9 mouse cellular contexts compared by ENCODE assay signal in the genomic region with DNA sequence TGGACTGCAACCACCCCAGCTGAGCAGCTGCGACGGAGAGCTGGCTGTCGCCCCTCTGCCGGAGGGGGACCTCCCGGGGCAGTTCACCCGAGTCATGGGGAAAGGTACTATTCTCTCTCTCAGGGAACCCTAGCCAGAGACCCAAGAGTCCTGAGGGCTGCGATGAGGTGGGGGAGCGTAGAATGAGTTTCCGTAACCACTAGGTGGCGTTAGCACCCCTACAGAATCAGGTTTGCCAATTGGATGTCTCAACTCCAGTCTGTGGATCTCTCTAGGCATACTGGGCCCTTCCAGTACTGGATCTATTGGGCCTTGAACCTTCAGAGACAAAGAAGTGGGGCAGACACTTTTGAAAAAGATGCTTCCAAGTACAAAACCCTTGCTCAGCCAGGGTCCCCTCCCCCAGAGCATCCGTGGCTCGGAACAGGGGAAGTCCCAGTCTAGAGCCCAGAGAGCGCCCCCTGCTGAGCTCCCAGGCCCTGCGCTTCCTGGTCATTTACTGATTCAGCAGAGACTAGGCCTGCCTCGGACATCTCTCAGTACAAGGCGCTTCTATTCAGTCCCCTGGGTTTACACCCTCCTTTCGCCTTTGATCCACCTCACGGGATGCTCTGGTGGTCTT.
A peak's percentile ranks its signal among the peaks of the same experiment; 100 is the strongest.
DNase-seq lines count a peak whose midpoint lies in the region; ATAC-seq and TF ChIP-seq lines count a peak whose summit lies in the region.
"Had no signal": no experiment of that assay in that cellular context is flagged by ENCODE, and none has a peak within 500 bp of the region (broad histone marks: within the 10 kb centered on the region; RNA-seq: fewer than 3 reads in every experiment).

No protein-coding gene starts in this region.

- no peaks in the 10 kb centered on the region for H3K9me3 ChIP-seq in liver, embryonic 11.5 days (ENCODE audit: control insufficient read depth, low read length)
- no peaks in the 10 kb centered on the region for H3K9me3 ChIP-seq in forebrain, embryonic 14.5 days (replicated peaks; ENCODE audit: control insufficient read depth, low read length)
- H3K9me3 ChIP-seq: heart, embryonic 13.5 days had no signal

- WGBS in liver, adult 2 months, result 90% methylated on average over 18 of the region's 18 CpGs
- WGBS in liver, embryonic 11.5 days, result 56% methylated on average over 18 of the region's 18 CpGs
- WGBS in forebrain, embryonic 14.5 days, result 60% methylated on average over 18 of the region's 18 CpGs

- H3K36me3 ChIP-seq in liver, adult 2 months (ENCODE audit: control insufficient read depth, insufficient read depth, low read length), result no peaks in the 10 kb centered on the region
- no peaks in the 10 kb centered on the region for H3K36me3 ChIP-seq in liver, embryonic 11.5 days (ENCODE audit: control insufficient read depth, insufficient read depth, low read length)
- no peaks in the 10 kb centered on the region for H3K36me3 ChIP-seq in forebrain, embryonic 14.5 days (ENCODE audit: control insufficient read depth, insufficient read depth, low read length)

- no peak for ATAC-seq in liver, embryonic 11.5 days (replicated peaks; ENCODE audit: low FRiP score)
- no peak for ATAC-seq in inflammation-experienced regulatory T-cells, adult 6 months
- ATAC-seq in forebrain, embryonic 14.5 days, result no peak

- H3K4me3 ChIP-seq in liver, adult 2 months (ENCODE audit: insufficient read depth, low read depth, low read length), result no peak overlapping the region
- no peak overlapping the region for H3K4me3 ChIP-seq in liver, embryonic 11.5 days (ENCODE audit: low read depth, low read length)
- H3K4me3 ChIP-seq in forebrain, embryonic 14.5 days (ENCODE audit: low read depth, low read length), result no peak overlapping the region
- H3K4me3 ChIP-seq: heart, embryonic 13.5 days had no signal

- no peaks in the 10 kb centered on the region for H3K4me1 ChIP-seq in liver, adult 2 months (ENCODE audit: control insufficient read depth, insufficient read depth, low read length)
- H3K4me1 ChIP-seq in liver, embryonic 11.5 days (replicated peaks; ENCODE audit: control insufficient read depth, insufficient read depth, low read length), result no peaks in the 10 kb centered on the region
- H3K4me1 ChIP-seq in forebrain, embryonic 14.5 days (ENCODE audit: control insufficient read depth, insufficient read depth, low read length), result no peaks in the 10 kb centered on the region

- H3K4me2 ChIP-seq in liver, embryonic 11.5 days, result no peak overlapping the region
- no peak overlapping the region for H3K4me2 ChIP-seq in forebrain, embryonic 14.5 days (ENCODE audit: low read length)
- H3K4me2 ChIP-seq: heart, embryonic 13.5 days had no signal

- DNase-seq in cerebellum, postnatal 25 days, result peak; percentile 27 to 51
- no peak for DNase-seq in cerebellum, adult 11-12 months
- DNase-seq in liver, adult 2 months (ENCODE audit: extremely low read depth, low read depth, low spot score), result no peak
- DNase-seq in liver, embryonic 11.5 days (ENCODE audit: low spot score), result no peak
- DNase-seq in adrenal gland, postnatal 10 days, result peak; percentile 41
- DNase-seq in induced T-regulatory cell, adult 2 months (ENCODE audit: low read depth), result peak; percentile 11
- DNase-seq in forebrain, embryonic 14.5 days (ENCODE audit: low spot score), result no peak

- H3K79me2 ChIP-seq in liver, adult 2 months (ENCODE audit: control insufficient read depth, insufficient read depth, low read length), result no peaks in the 10 kb centered on the region

- H3K27me3 ChIP-seq in liver, adult 2 months (ENCODE audit: control insufficient read depth, insufficient read depth, low read length), result no peaks in the 10 kb centered on the region
- H3K27me3 ChIP-seq in liver, embryonic 11.5 days (replicated peaks; ENCODE audit: control insufficient read depth, insufficient read depth, low read length), result no peaks in the 10 kb centered on the region
- no peaks in the 10 kb centered on the region for H3K27me3 ChIP-seq in forebrain, embryonic 14.5 days (replicated peaks; ENCODE audit: control insufficient read depth, insufficient read depth, low read length)
- H3K27me3 ChIP-seq: heart, embryonic 13.5 days had no signal

- H3K9ac ChIP-seq in liver, adult 2 months (ENCODE audit: low read depth, low read length), result no peak overlapping the region
- no peak overlapping the region for H3K9ac ChIP-seq in liver, embryonic 11.5 days (ENCODE audit: low read depth, low read length)
- no peak overlapping the region for H3K9ac ChIP-seq in forebrain, embryonic 14.5 days (ENCODE audit: low read length)
- H3K9ac ChIP-seq: heart, embryonic 13.5 days had no signal

- peak; percentile 49 for TF ChIP-seq CTCF in liver, adult 2 months (IDR thresholded peaks at IDR 0.05; ENCODE audit: low read depth, low read length)

- no peak overlapping the region for H3K27ac ChIP-seq in liver, adult 2 months (replicated peaks; ENCODE audit: insufficient read depth, low read depth, low read length)
- H3K27ac ChIP-seq in liver, embryonic 11.5 days (ENCODE audit: low read depth, low read length), result no peak overlapping the region
- no peak overlapping the region for H3K27ac ChIP-seq in forebrain, embryonic 14.5 days (ENCODE audit: low read depth, low read length)
- H3K27ac ChIP-seq: heart, embryonic 13.5 days had no signal

- no peak for TF ChIP-seq POLR2A in liver, adult 2 months (IDR thresholded peaks at IDR 0.05; ENCODE audit: extremely low read depth, insufficient read depth, low read length)

Comparison
In these comparisons a context has a peak if more than half of its experiments do, and no peak if none do; other contexts are left out.
1. DNase-seq: peak in cerebellum, postnatal 25 days (2 of 2), adrenal gland, postnatal 10 days (single experiment) and induced T-regulatory cell, adult 2 months (single experiment); none in cerebellum, adult 11-12 months (single experiment), liver, adult 2 months (single experiment), liver, embryonic 11.5 days (single experiment) and forebrain, embryonic 14.5 days (single experiment).